Mouse (Mus musculus) embryonic facial prominence, embryonic 13.5 days (tissue): ENCODE measurements around the gene Adamts3. TPM values are rescaled to one million over a fixed set of nuclear protein-coding genes. Genes with fewer than 3 reads are reported as not detected.

ENCODE experiments used
- ATAC-seq: fragments of 200-750 bp; cut with Nextera tagmentation; 2 replicates; pipeline ENCODE4 v1.8.0; 2017; ENCODE audit warnings: low read depth; ENCODE audit not compliant: insufficient number of reproducible peaks, insufficient read depth, low FRiP score, low TSS enrichment
- H3K27ac ChIP-seq: fragments of 300-500 bp; sonication (generic); 2 replicates; pipeline ENCODE4 v1.5.1; 2015; ENCODE audit warnings: moderate library complexity, mild to moderate bottlenecking, inconsistent platforms
- H3K27me3 ChIP-seq: fragments of 300-500 bp; sonication (generic); 2 replicates; pipeline ENCODE4 v1.6.1; 2015; ENCODE audit warnings: mild to moderate bottlenecking, inconsistent platforms
- H3K36me3 ChIP-seq: fragments of 300-500 bp; sonication (generic); 2 replicates; pipeline ENCODE4 v1.6.1; 2015; ENCODE audit warnings: mild to moderate bottlenecking, inconsistent platforms
- H3K4me1 ChIP-seq: fragments of 300-500 bp; sonication (generic); 2 replicates; pipeline ENCODE4 v1.6.1; 2015; ENCODE audit warnings: inconsistent platforms
- H3K4me2 ChIP-seq: fragments of 300-500 bp; sonication (generic); 2 replicates; pipeline ENCODE4 v1.6.1; 2015; ENCODE audit warnings: moderate library complexity, mild to moderate bottlenecking, inconsistent platforms
- H3K4me3 ChIP-seq: fragments of 300-500 bp; sonication (generic); 2 replicates; pipeline ENCODE4 v1.5.1; 2015; ENCODE audit warnings: mild to moderate bottlenecking, inconsistent platforms
- H3K9ac ChIP-seq: fragments of 300-500 bp; sonication (generic); 2 replicates; pipeline ENCODE4 v1.6.1; 2015; ENCODE audit warnings: mild to moderate bottlenecking, inconsistent platforms
- H3K9me3 ChIP-seq: fragments of 300-500 bp; sonication (generic); 2 replicates; pipeline ENCODE4 v1.6.1; 2016; ENCODE audit warnings: inconsistent platforms
- WGBS: fragments of 180-500 bp; shearing (Covaris S2); methylation state at CpG from one replicate; pipeline ENCODE4 v1.1.7; 2015; ENCODE audit warnings: mixed read lengths; 5-methylcytosine and 5-hydroxymethylcytosine counted together
- polyA plus RNA-seq: library from polyadenylated mRNA; unstranded; fragments of >200 nt; fragmentation: Nextera tagmentation; extraction: Ambion mirVana; gene quantifications from 2 replicates; pipeline ENCODE4 v1.2.1, GENCODE M21; 2015

The Adamts3 gene
- polyA plus RNA-seq = 4.8 and 6.2 TPM in 2 replicates

DNA sequence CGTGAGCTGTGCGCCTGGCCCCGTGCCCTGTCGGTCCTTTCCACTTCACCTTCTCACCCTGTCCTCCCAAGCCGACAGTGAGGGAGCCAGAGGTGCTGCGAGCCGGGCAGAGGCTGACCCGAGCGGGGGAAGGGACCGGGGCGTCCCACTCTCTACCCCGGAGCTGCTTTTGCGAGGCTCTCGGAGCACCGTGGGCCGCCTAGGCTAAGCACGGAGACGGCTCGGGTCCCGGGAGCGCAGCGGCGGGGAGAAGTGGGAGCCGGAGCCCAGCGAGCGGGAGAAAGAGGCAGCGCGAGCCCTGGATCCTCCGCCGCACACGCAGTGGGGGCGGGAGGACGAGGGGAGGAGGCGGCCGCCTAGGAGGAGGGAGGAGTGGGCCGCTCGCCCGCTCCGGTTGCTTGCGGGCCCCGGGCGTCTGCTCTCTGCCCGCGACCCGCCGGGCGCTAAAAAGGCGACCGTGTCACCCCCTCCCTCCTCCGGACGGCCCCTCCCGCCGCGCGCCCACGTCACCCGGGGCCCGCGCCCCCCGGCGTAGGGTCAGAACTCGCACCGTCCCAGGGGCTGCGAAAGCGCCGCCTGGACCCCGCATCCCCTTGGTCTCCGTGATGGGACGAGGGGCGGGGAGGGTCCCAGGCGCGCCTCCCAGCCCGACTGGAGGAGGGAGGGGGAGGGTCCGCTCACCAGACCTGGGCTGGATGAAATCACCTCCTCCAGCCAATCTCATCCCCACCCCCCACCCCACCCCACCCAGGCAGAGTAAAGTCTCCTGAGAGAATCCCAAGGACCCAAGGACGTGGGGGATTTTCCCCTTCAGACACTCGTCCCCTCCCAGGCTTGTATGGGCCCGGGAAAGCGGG, at the start of gene Adamts3:
Gene Adamts3, minus strand, starts transcription at position 284 of the 857 bp plus-strand sequence.
- Histone ChIP-seq H3K27ac (peak within 1 kb of the TSS; percentile 85), H3K9ac (peak within 1 kb of the TSS; percentile 85), H3K4me1 (peaks cover 12% of the 10 kb centered on the region), H3K9me3 (no peaks in the 10 kb centered on the region), H3K36me3 (no peaks in the 10 kb centered on the region), H3K27me3 (no peaks in the 10 kb centered on the region; the same call in 1 of the 2 replicates), H3K4me3 (peak within 1 kb of the TSS; percentile 72), H3K4me2 (peak within 1 kb of the TSS; percentile 98)
- peak; percentile 78 for ATAC-seq
- under 1% methylated on average over 61 of the region's 78 CpGs for WGBS

DNA sequence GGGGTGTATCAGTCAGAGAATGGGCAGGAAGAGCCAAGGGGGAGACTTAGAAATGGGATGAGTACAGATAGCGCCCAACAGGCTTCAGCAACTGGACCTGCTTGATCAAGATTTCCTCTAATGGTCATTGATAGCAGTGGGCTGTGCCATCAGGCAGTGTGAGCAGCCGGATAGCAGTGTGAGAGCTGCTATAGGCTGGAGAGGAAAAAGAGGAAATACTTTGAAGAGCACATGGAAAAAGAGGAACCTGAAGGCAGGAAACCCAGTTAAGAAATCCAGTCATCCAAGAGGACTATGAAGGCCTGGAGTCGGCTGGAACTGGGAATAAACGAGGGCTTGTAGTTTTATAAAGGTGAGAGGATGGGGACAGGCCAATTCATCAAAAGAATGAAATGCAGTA, 48.4 kb upstream of the Adamts3 start:
- Histone ChIP-seq H3K9ac (no peak overlapping the region), H3K27ac (no peak overlapping the region), H3K4me1 (no peaks in the 10 kb centered on the region), H3K36me3 (no peaks in the 10 kb centered on the region), H3K9me3 (no peaks in the 10 kb centered on the region), H3K27me3 (no peaks in the 10 kb centered on the region), H3K4me3 (no peak overlapping the region), H3K4me2 (no peak overlapping the region)
- WGBS = 79% methylated on average over 4 of the region's 4 CpGs
- ATAC-seq = no peak

DNA sequence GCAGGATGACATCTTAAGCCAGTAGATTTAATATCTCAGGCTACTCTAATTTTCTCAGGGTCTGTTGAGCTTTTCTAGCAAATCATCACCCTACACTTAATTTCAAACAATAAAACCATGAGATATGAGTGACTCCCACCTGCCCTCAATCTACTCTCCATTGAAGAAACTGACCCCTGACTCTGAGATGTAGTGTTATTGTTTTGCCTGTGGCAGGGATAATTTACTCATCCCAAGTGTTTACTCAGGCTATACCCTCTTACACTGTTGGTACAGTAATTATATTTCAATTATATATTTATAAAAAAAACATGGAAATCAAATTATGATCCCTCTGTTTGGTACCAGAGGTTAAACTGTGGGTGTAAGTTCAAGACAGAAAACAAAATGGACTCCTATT, 29.2 kb upstream of the Adamts3 start:
- Histone ChIP-seq H3K4me3 (no peak overlapping the region), H3K9ac (no peak overlapping the region), H3K36me3 (no peaks in the 10 kb centered on the region), H3K27me3 (no peaks in the 10 kb centered on the region), H3K27ac (no peak overlapping the region), H3K4me2 (no peak overlapping the region), H3K4me1 (no peaks in the 10 kb centered on the region), H3K9me3 (no peaks in the 10 kb centered on the region)
- ATAC-seq = no peak

DNA sequence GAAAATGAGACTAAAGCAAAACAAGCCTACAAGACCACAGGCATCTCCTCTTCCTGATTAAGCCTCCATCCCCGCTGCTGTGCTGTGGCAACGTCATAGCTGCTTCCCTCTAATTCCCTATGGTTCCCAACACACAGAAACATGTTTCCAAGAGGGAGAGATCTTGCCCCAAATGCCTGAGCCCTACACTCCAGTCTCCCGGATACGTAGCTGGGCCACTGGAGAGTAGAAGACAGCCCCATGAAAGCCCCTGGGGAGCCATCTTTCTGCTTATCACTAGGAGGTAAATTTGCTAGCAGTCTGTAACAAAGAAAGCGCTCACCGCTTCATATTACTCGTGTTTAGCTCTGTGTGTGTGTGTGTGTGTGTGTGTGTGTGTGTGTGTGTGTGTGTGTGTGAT, 28.8 kb upstream of the Adamts3 start:
- WGBS = 61% methylated on average over 7 of the region's 7 CpGs
- H3K4me2 ChIP-seq = no peak overlapping the region
- ATAC-seq = no peak

DNA sequence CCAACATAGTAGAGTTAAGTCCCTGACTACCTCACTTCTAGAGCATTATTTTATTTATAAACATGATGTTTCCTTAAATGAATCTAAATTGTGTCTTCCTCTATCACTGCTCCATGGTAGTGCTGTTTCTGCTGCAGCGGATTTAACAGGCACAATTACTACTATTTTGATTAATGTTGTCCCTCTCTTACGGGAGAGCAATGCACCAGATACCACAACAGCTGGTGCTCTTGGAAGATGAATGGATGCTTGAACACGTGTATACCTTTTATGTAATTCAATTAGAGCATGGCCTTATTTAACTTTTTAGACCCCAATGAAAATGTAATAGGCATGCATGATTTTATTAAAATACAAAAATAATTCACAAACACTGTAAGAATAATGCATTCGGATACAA, 28.4 kb upstream of the Adamts3 start:
- Histone ChIP-seq H3K27me3 (no peaks in the 10 kb centered on the region), H3K9me3 (no peaks in the 10 kb centered on the region), H3K27ac (no peak overlapping the region), H3K4me3 (no peak overlapping the region), H3K9ac (no peak overlapping the region), H3K4me2 (no peak overlapping the region), H3K36me3 (no peaks in the 10 kb centered on the region), H3K4me1 (no peaks in the 10 kb centered on the region)
- ATAC-seq = no peak
- WGBS = 71% methylated on average over 4 of the region's 4 CpGs

More for the DNA sequence above, 28.8 kb upstream of the Adamts3 start:
- no peak overlapping the region for H3K27ac ChIP-seq
- H3K9ac ChIP-seq = no peak overlapping the region
- no peaks in the 10 kb centered on the region for H3K9me3 ChIP-seq
- H3K36me3 ChIP-seq = no peaks in the 10 kb centered on the region
- no peaks in the 10 kb centered on the region for H3K27me3 ChIP-seq
- no peaks in the 10 kb centered on the region for H3K4me1 ChIP-seq
- H3K4me3 ChIP-seq = no peak overlapping the region

DNA sequence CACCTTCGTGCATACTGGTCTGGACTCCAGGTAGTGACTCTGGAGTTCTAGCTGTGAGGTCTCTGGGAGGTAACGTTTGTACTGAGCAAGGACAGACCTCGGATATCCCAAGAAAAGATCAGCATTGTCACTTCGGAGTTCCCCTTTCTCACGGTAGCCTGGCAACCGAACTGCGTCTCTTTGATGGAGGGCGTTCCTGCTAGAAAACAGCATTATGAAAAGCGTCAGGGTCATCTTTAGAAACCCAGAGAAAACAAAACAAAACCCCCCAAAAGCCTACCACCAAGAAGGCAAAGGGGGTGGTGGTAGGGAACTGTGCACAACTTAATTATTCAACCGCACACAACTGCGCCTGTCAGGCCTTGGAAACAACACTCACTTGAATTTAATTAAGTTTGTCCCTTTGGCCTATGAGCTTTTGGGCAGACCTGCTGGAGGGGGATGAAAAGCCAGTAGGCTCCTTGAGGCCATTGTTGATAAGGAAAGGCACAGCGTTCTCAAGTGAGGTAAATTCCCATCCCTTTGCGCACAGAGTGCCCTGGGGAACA, 23.8 kb upstream of the Adamts3 start:
- Histone ChIP-seq H3K4me3 (no peak overlapping the region), H3K27me3 (no peaks in the 10 kb centered on the region), H3K4me2 (no peak overlapping the region), H3K9ac (no peak overlapping the region), H3K4me1 (no peaks in the 10 kb centered on the region), H3K9me3 (no peaks in the 10 kb centered on the region), H3K36me3 (no peaks in the 10 kb centered on the region), H3K27ac (no peak overlapping the region)
- no peak; the same call in 1 of the 2 replicates for ATAC-seq
- 68% methylated on average over 13 of the region's 13 CpGs for WGBS

DNA sequence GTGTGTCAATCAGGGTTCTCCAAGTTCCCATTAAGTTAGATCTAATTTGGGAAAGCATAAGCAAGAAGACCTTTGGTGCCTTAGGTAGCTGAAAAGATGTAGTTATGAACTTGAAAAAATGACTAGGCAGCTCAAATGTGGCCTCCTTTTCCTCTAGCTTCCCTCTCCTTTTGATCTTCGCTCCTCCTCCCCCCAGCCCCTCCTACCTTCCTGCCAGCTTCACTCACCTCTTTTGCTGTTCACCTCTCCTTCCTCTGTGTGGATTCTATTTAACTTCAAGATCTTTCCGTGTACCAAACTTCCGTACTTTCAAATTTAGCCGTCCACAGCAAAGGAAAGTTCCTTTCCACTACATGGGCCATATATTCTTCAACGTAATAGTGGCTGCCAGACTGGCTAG, 17.9 kb upstream of the Adamts3 start:
- Histone ChIP-seq H3K4me2 (no peak overlapping the region), H3K27me3 (no peaks in the 10 kb centered on the region), H3K27ac (no peak overlapping the region), H3K36me3 (no peaks in the 10 kb centered on the region), H3K9ac (no peak overlapping the region), H3K4me1 (peaks cover 5% of the 10 kb centered on the region; the same call in 1 of the 2 replicates), H3K4me3 (no peak overlapping the region), H3K9me3 (no peaks in the 10 kb centered on the region)
- 86% methylated on average over 5 of the region's 5 CpGs for WGBS
- no peak for ATAC-seq

DNA sequence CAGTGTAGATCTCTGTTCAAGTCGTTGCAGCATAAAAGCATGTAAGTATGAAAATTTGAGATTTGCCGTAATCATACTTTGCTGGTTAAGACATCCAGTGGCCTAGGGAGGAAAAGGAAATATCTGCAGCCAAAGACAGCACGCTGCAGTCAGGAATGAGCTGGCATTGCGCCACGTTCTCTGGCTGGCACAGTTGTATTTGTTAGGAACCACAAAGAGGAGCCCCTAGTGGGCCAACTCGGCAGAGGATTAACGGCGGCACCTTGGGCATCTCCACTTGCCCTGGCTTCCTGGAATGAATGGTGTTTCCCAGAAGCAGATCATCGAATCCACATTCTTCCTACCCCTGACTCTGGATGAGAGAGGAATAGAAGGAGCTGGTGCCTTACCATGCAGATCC, 14.4 kb upstream of the Adamts3 start:
- Histone ChIP-seq H3K9ac (no peak overlapping the region), H3K36me3 (no peaks in the 10 kb centered on the region), H3K9me3 (no peaks in the 10 kb centered on the region), H3K4me3 (no peak overlapping the region), H3K27ac (no peak overlapping the region), H3K4me1 (peaks cover 7% of the 10 kb centered on the region; the same call in 1 of the 2 replicates), H3K27me3 (no peaks in the 10 kb centered on the region), H3K4me2 (no peak overlapping the region)
- 61% methylated on average over 9 of the region's 9 CpGs for WGBS
- ATAC-seq = no peak

DNA sequence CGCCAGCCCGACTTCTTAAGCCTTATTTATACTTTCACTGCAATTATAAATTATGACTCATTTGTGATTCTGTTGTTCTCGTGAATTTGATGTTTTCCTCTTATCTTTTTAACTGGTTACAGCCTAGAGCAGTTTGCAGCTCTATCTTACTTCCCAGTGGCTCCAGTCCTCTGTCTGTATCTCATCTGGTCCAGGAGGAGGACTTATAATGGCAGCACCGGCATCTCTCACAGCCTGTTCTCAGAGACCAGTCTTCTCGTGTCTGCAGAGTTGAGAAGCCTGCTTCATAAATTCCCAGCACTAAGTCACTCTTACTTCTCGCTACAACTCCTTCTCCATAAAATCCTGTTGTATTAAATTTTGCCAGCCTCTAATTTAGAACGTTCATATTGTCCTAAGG, 12.4 kb upstream of the Adamts3 start:
- Histone ChIP-seq H3K9me3 (no peaks in the 10 kb centered on the region), H3K4me1 (peaks cover 7% of the 10 kb centered on the region; the same call in 1 of the 2 replicates), H3K36me3 (no peaks in the 10 kb centered on the region), H3K4me3 (no peak overlapping the region), H3K27ac (no peak overlapping the region), H3K4me2 (no peak overlapping the region), H3K9ac (no peak overlapping the region), H3K27me3 (0 out of 2 replicates have a peak, but pooled peaks cover 3% of the 10 kb centered on the region)
- ATAC-seq = no peak
- WGBS = 77% methylated on average over 7 of the region's 7 CpGs

DNA sequence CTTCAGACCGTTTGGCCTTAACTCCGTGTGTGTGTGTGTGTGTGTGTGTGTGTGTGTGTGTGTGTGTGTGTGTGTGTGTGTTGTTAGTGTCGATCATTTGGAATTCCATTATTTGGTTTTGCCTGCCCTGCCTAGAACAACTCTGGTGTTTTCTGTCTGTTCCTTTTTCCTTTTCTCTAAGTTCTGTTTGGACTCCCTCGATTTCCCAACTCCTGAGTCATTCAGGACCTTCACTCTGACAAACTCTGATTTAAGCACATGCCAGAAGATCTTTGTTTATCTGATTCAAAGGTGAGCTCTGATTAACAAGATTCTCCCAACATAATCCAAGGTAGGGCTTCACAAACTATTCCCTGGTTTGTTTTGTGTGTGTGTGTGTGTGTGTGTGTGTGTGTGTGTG, 1.9 kb upstream of the Adamts3 start:
- Histone ChIP-seq H3K27ac (no peak overlapping the region), H3K4me2 (no peak overlapping the region), H3K36me3 (no peaks in the 10 kb centered on the region), H3K4me3 (no peak overlapping the region), H3K27me3 (no peaks in the 10 kb centered on the region; the same call in 1 of the 2 replicates), H3K4me1 (peaks cover 12% of the 10 kb centered on the region), H3K9me3 (no peaks in the 10 kb centered on the region), H3K9ac (no peak overlapping the region)
- WGBS = 56% methylated on average over 4 of the region's 4 CpGs
- no peak for ATAC-seq

DNA sequence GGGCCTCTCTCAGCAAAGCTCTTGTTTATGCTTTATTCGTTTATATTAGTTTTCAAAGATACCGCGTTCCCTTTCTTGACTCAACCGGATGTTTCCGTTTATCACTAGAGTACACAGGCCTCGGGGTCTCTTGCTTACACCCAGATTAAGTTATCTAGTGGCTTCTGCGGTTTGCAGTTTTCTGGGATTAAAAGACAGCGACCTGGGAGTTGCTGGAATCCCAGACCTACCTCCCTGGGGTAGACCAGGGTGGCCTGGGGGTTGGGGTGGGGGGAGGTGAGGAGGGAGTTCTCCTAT, 722 bp upstream of the Adamts3 start:
- H3K36me3 ChIP-seq = no peaks in the 10 kb centered on the region
- WGBS = 3% methylated on average over 8 of the region's 8 CpGs
- no peak for ATAC-seq
- H3K4me3 ChIP-seq = peak overlapping the region; percentile 72
- H3K9me3 ChIP-seq = no peaks in the 10 kb centered on the region
- H3K27ac ChIP-seq = no peak overlapping the region
- H3K4me1 ChIP-seq = peaks cover 12% of the 10 kb centered on the region
- H3K4me2 ChIP-seq = peak overlapping the region; percentile 98
- 0 out of 2 replicates have a peak overlapping the region, but pooled peaks have one; percentile 85 for H3K9ac ChIP-seq
- no peaks in the 10 kb centered on the region; the same call in 1 of the 2 replicates for H3K27me3 ChIP-seq
